Mouse (Mus musculus) fibroblast of lung, adult 2 months (primary cell): Measurements from ENCODE around the gene Evi5.

ENCODE experiments used
- DNase-seq: peaks from one replicate; pipeline ENCODE4 v3.0.0-alpha.2; 2011; ENCODE audit warnings: low read depth

Evi5 gene

DNA sequence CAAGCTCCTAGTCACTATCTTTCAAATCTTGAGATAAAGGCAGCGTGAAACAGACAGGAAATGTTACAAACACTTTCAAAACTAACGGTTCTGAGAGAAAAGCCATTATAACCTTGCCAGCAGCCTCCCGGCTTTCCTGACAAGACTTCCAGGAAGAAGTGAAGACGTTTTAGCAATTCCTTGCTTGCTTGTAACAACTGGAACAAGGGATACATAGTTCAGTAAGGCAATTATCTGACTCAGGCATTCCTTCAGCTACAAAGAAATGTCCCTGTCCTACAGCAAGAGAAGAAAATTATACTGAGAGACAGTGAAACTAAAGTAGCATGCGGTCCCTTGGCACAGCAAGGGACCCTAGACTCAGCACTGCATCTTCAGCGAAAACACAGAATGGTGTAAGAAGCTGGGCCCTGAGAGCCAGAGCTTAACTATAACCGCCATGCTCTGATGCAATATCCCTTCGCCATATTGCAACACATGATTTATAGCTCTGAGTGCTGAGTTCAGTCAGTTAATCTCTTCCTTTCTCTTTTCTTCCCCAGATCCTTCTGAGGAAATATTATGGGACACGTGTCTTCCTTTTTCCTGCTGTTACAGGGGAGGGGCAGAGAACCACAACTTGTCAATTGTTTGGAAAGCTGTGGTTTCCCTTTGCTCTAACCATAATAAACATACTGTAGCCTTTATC, 125.5 kb downstream of the Evi5 start:
- DNase-seq, result peak; percentile 31

DNA sequence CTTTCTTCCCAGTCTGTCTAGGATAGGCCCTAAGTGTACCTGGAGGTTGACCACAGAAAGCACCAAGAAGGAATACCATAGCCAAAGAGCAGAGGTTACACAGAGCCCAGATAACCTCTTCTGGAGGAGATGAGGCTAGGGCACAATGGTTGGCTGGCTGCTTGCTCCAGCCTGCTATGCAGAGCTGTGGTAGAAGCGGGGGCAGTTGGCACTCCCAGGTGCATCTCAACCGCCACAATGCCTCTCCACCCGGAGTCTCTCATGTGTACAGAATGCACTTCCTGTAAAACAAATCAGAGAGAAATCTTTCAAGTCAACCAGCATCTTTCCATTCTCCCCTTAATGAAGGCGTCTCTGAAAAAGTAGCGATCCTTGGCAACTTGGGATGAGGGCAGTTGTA, 135.9 kb downstream of the Evi5 start:
- no peak for DNase-seq

DNA sequence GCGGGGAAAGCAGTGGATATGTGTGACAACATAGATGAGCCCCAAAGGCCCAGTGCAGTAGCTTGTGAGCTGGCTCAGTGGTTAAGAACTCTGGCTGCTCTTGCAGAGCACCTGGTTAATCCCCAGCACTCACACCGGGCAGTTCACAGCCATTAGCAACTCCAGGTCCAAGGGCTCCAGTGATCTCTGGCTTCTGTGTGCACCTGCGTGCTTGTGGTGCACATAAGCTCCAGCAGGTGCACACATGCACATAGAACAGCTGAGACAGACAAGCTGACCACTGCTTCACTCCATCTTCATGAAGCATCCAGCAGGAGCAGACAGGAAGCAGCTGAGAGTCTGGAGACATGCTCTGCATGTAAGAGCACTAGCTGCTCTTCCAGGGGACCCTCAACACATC, 136.6 kb downstream of the Evi5 start:
- DNase-seq, result no peak

DNA sequence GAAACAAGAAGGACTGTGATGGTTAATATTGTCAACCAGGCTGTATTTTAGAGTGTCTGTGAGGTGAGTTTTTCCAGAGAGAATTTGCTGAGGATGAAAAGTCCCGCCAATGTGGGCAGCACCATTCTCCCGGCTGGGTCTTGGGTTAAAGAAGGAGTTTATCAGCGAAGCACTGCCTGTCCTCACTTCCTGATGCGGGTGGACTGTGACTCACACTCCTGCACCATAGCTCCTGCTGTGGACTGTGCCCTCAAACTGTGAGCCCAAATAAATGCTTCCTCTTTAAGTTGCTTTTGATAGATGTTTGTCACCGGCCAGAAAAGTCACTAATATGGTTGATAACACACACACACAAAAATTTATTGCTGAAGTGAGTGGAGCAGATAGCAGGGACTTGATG, 138.7 kb downstream of the Evi5 start:
- DNase-seq, result no peak

GRCm38 (mm10) chr5:107731844-107732243, 143.1 kb downstream of the Evi5 start:
- DNase-seq, result no peak

DNA sequence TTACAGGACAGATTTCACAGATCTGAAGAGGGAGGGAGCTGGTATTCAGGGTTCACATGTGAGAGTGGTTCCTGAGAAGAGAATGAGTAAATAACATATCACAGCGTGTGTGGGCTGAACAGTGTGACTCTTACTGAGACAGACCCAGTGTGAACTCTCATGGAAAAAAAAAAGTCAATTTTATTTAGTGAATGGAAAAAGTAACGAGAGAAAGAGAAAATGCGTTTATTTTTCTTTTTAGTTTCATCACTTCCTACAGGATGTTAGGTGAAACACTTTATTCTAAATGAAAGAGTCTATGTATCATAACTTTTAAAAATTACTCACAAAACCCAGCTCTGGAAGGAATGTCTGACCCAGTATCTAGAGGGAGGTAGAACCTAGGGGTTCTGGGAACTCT, 143.5 kb downstream of the Evi5 start:
- DNase-seq, result no peak

DNA sequence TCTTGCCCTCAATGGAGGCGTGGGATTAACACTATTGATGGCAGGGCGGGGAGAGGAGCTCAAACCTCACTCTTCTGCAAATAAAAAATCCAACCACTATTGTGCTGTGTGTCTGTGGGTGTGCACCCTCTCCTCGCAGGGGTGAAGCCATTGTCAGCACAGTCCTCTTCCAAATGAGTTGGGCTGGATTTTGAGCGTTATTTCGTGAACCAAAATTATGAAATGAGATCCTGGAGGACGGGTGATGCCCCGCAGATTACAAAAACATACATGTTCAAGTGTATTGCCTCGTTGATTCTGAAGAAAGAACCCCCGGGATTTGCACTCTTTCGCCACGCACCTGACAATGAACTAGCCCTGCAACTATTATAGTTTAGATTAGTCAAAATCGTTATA, 147.9 kb downstream of the Evi5 start:
- DNase-seq, result no peak

GRCm38 (mm10) chr5:107726281-107727006, 148.5 kb downstream of the Evi5 start:
- no peak for DNase-seq

DNA sequence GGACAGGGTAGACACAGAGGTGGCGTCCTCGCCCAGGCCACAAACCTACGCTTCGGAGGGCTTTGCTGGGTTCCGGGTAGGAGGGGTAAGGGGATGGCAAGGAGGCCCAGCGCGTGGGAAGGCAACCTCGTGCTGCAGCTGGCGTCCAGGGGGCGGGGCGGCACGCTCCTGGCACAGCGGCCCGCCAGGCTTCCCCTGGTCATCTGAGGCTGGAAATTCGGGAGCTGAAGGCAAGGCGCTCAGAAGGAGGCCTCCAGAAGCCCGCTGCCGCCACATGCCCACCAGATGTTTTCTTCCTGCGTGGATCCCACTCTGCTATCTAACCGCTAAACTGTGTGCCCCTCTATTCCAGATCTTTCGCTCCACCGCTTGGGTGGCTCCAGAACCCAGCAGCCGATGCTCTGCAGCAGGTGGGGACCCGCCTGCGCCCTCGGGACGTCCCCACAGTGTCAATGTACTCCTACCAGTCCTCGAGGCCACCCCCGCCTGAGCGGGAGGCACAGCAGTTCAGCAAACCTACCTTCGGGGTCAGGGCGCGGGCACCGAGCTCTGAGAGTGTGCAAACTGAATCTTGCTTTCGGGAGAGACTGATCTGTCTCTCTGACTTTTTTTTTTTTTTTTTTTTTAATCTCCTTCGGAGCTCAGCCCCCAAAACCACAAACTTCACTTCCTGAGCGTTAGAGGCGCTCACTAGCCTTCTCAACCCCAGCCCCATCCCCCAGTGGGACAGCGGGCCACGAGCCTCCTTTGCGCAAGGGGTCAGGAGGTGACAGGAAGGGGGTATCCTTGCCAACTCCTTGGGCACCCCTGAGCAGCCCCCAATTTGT, 149.3 kb downstream of the Evi5 start, which contains the start of gene Gfi1:
Gfi1 (minus strand) TSS at position 602 of the 827 bp plus-strand sequence.
- DNase-seq, result no peak

GRCm38 (mm10) chr5:107724661-107725434, 150.1 kb downstream of the Evi5 start:
- no peak for DNase-seq

- DNase-seq, result no peak
Measured at GRCm38 (mm10) chr5:107723541-107724511, 151.1 kb downstream of the Evi5 start.

DNA sequence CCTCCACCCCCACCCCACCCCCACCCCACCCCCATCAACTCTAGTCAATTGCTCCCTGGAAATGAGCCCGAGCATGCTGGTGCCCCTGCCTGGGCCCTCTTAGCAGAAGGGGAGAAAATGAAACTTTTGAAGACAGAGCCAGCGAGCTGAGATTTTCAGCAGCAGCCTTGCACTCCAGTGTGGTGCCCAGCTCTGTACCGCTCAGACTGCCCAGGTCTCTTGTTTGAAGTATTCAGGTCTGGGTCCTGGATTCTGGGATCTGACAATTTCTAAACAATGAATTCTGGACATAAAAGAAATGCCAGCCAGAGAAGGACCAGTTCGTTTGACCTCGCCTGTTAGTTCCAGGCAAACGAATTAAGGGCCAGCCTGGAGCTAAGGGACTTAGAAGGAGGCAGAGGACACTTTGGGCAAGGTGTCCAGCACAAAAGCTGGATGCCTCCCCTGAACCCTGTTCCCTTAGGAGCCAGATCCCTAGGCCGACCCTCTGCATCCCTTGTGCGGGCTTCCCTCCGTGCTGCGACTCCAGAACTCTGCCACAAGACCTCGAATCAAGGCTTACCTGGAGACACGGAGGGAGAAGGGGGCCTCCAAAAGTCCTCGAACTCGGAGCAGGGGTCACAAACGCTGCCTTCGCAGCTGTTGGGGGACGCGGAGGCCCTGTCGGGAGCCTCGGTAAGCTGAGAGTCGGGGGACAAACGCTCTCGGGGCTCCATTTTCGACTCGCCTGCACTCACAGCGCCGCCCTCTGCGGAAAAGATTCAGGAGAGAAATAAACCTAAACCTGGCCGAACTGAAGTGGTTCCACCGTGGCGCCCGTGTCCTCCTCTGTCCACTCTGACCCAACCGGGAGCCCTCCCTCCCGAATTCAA, 152.0 kb downstream of the Evi5 start:
- DNase-seq, result peak; percentile 9

DNA sequence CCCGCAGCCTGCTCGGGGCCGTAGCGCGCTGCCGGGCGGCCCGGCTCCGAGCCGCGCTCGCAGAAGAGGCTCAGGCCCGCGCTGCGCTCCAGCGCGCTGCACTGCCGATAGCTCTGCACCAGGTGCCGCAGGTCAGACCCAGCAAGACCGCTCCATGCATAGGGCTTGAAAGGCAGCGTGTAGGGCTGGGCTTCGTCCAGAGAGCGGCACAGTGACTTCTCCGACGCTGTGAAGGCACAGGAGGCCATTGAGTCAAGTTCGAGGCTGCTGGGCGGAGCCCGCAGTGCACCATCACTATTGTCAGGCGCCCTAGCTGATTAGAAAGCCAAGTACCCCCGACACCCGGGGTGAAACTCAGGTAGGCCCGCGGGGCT, 153.3 kb downstream of the Evi5 start:
- DNase-seq, result no peak

- no peak for DNase-seq
Measured at GRCm38 (mm10) chr5:107720991-107721637, 153.8 kb downstream of the Evi5 start.

- DNase-seq, result no peak
Measured at GRCm38 (mm10) chr5:107720511-107720910, 154.4 kb downstream of the Evi5 start.

- DNase-seq, result no peak
Measured at GRCm38 (mm10) chr5:107719786-107720185, 155.1 kb downstream of the Evi5 start.

- no peak for DNase-seq
Measured at GRCm38 (mm10) chr5:107719209-107719608, 155.7 kb downstream of the Evi5 start.

- DNase-seq, result no peak
Measured at GRCm38 (mm10) chr5:107717871-107718361, 157.0 kb downstream of the Evi5 start.

DNA sequence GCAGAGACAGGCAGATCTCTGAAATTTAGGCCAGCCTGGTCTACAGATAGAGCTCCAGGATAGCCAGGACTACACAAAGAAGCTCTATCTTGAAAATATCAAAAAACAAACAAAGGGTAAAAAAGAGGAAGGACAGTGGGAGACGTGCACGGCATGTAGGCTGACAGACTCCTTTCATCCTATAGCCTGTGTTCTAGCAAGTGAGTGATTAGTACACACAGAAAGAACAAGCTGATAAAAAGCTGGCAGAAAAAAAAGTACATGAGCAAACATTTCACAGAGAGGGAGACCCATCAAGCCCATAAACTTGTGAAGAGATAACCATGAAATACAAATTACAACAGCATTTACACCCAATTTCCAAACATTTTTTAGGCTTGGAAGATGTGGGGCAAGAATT, 163.2 kb downstream of the Evi5 start:
- DNase-seq, result no peak
